Mouse (Mus musculus) midbrain, postnatal 0 days (tissue): ENCODE measurements at regions not wholly inside any gene's neighbourhood (a gene's known extent, or its start where the extent isn't known, plus 50 kb on each side); places are given as distances from the start of the nearest gene placed in this dataset.
A peak's percentile ranks its signal among the peaks of the same experiment; 100 is the strongest.

Experiments used
- ATAC-seq: fragments of 200-750 bp; cut with Nextera tagmentation; 2 replicates; pipeline ENCODE4 v1.8.0; 2017; ENCODE audit warnings: moderate number of reproducible peaks, mild to moderate bottlenecking, moderate TSS enrichment, moderate library complexity; ENCODE audit not compliant: low FRiP score
- DNase-seq: peaks from one replicate; pipeline ENCODE4 v3.0.0-alpha.2; 2015; ENCODE audit warnings: low spot score
- H3K27ac ChIP-seq: fragments of 300-500 bp; sonication (generic); 2 replicates; pipeline ENCODE4 v1.5.1; 2014; ENCODE audit warnings: low read depth, mild to moderate bottlenecking, low read length, mixed read lengths
- H3K27me3 ChIP-seq: fragments of 300-500 bp; sonication (generic); 2 replicates; pipeline ENCODE4 v1.6.1; 2014; ENCODE audit warnings: low read length, control low read depth, mixed read lengths; ENCODE audit not compliant: insufficient read depth
- H3K36me3 ChIP-seq: fragments of 300-500 bp; sonication (generic); 2 replicates; pipeline ENCODE4 v1.6.1; 2014; ENCODE audit warnings: low read length, control low read depth, mixed read lengths; ENCODE audit not compliant: insufficient read depth
- H3K4me1 ChIP-seq: fragments of 300-500 bp; sonication (generic); 2 replicates; pipeline ENCODE4 v1.6.1; 2014; ENCODE audit warnings: mild to moderate bottlenecking, control low read depth, antibody characterized with exemption, low read length, mixed read lengths; ENCODE audit not compliant: insufficient read depth
- H3K4me2 ChIP-seq: fragments of 300-500 bp; sonication (generic); 2 replicates; pipeline ENCODE4 v1.6.1; 2014; ENCODE audit warnings: low read depth, mild to moderate bottlenecking, low read length, mixed read lengths; ENCODE audit not compliant: poor library complexity, severe bottlenecking
- H3K4me3 ChIP-seq: fragments of 300-500 bp; sonication (generic); 2 replicates; pipeline ENCODE4 v1.5.1; 2014; ENCODE audit warnings: low read depth, mild to moderate bottlenecking, low read length, moderate library complexity
- H3K9ac ChIP-seq: fragments of 300-500 bp; sonication (generic); replicated peaks from 2 replicates; pipeline ENCODE4 v1.6.1; 2014; ENCODE audit warnings: mild to moderate bottlenecking, low read length, moderate library complexity, mixed read lengths; ENCODE audit not compliant: poor library complexity, severe bottlenecking
- H3K9me3 ChIP-seq: fragments of 300-500 bp; sonication (generic); 2 replicates; pipeline ENCODE4 v1.6.1; 2016; ENCODE audit warnings: low read length, control low read depth
- CTCF ChIP-seq: IDR thresholded peaks from 2 replicates; pipeline ENCODE4 v1.5.1; 2016; ENCODE audit warnings: antibody characterized with exemption, mild to moderate bottlenecking
- WGBS: fragments of 180-500 bp; shearing (Covaris S2); extraction: QIAGEN DNeasy Blood & Tissue Kit; methylation state at CpG from one replicate; pipeline ENCODE4 v1.1.7; 2014; 5-methylcytosine and 5-hydroxymethylcytosine counted together

GRCm38 (mm10) chr17:48776502-48776902, 155.7 kb upstream of the Lrfn2 start:
- no peak for TF ChIP-seq CTCF
- Histone ChIP-seq H3K4me1 (peaks cover 15% of the 10 kb centered on the region; the same call in 1 of the 2 replicates), H3K9me3 (no peaks in the 10 kb centered on the region), H3K4me3 (no peak overlapping the region), H3K9ac (peak overlapping the region; percentile 24; the same call in 1 of the 2 replicates), H3K36me3 (no peaks in the 10 kb centered on the region), H3K4me2 (no peak overlapping the region), H3K27me3 (no peaks in the 10 kb centered on the region), H3K27ac (peak overlapping the region; percentile 63)
- ATAC-seq (no peak), DNase-seq (no peak)
- 8% methylated on average over 2 of the region's 2 CpGs for WGBS

- DNase-seq (no peak), ATAC-seq (no peak)
- 79% methylated on average over 7 of the region's 7 CpGs for WGBS
- no peaks in the 10 kb centered on the region for H3K36me3 ChIP-seq
- no peak overlapping the region for H3K27ac ChIP-seq
- H3K9me3 ChIP-seq, result no peaks in the 10 kb centered on the region
- H3K4me3 ChIP-seq, result no peak overlapping the region
- no peak overlapping the region for H3K9ac ChIP-seq
- peaks cover 5% of the 10 kb centered on the region; the same call in 1 of the 2 replicates for H3K4me1 ChIP-seq
- no peaks in the 10 kb centered on the region for H3K27me3 ChIP-seq
- H3K4me2 ChIP-seq, result no peak overlapping the region
- TF ChIP-seq CTCF, result no peak
These were observed 152.0 kb upstream of the Lrfn2 start for GRCm38 (mm10) chr17:48780217-48780616.

GRCm38 (mm10) chr17:48784417-48784816, 147.8 kb upstream of the Lrfn2 start:
- peak; percentile 72 for DNase-seq
- H3K9me3 ChIP-seq, result no peaks in the 10 kb centered on the region
- H3K27ac ChIP-seq, result no peak overlapping the region
- no peak for TF ChIP-seq CTCF
- no peak for ATAC-seq
- H3K4me3 ChIP-seq, result no peak overlapping the region
- H3K9ac ChIP-seq, result no peak overlapping the region
- no peaks in the 10 kb centered on the region for H3K36me3 ChIP-seq
- 71% methylated on average over 5 of the region's 5 CpGs for WGBS
- H3K4me1 ChIP-seq, result no peaks in the 10 kb centered on the region
- H3K27me3 ChIP-seq, result no peaks in the 10 kb centered on the region
- H3K4me2 ChIP-seq, result no peak overlapping the region

GRCm38 (mm10) chr17:48786501-48786900, 145.7 kb upstream of the Lrfn2 start:
- 90% methylated on average over 12 of the region's 12 CpGs for WGBS
- no peak overlapping the region for H3K4me2 ChIP-seq
- no peak overlapping the region for H3K9ac ChIP-seq
- no peak for TF ChIP-seq CTCF
- H3K27ac ChIP-seq, result no peak overlapping the region
- DNase-seq, result no peak
- no peak overlapping the region for H3K4me3 ChIP-seq
- H3K4me1 ChIP-seq, result no peaks in the 10 kb centered on the region
- ATAC-seq, result no peak
- no peaks in the 10 kb centered on the region for H3K27me3 ChIP-seq
- H3K36me3 ChIP-seq, result no peaks in the 10 kb centered on the region
- no peaks in the 10 kb centered on the region for H3K9me3 ChIP-seq

- no peak for TF ChIP-seq CTCF
- no peak for ATAC-seq
- Histone ChIP-seq H3K4me2 (no peak overlapping the region), H3K27me3 (no peaks in the 10 kb centered on the region), H3K36me3 (no peaks in the 10 kb centered on the region), H3K4me3 (no peak overlapping the region), H3K9ac (no peak overlapping the region), H3K4me1 (no peaks in the 10 kb centered on the region), H3K27ac (no peak overlapping the region), H3K9me3 (no peaks in the 10 kb centered on the region)
- 88% methylated on average over 7 of the region's 7 CpGs for WGBS
- no peak for DNase-seq
These were observed 142.3 kb upstream of the Lrfn2 start for GRCm38 (mm10) chr17:48789846-48790245.

- 48% methylated on average over 6 of the region's 6 CpGs for WGBS
- Histone ChIP-seq H3K9ac (no peak overlapping the region), H3K27ac (no peak overlapping the region), H3K4me3 (no peak overlapping the region), H3K27me3 (no peaks in the 10 kb centered on the region), H3K9me3 (no peaks in the 10 kb centered on the region), H3K4me1 (no peaks in the 10 kb centered on the region), H3K36me3 (no peaks in the 10 kb centered on the region), H3K4me2 (no peak overlapping the region)
- TF ChIP-seq CTCF, result no peak
- no peak for DNase-seq
- ATAC-seq, result no peak
These were observed 141.7 kb upstream of the Lrfn2 start for GRCm38 (mm10) chr17:48790526-48790925.
